Mouse (Mus musculus): ENCODE measurements around the gene Abca7. TPM values are rescaled to one million over a fixed set of nuclear protein-coding genes. Genes with fewer than 3 reads are reported as not detected.

The Abca7 gene
- polyA plus RNA-seq, 1 experiment from 2014 or later = 4.1 TPM

DNA sequence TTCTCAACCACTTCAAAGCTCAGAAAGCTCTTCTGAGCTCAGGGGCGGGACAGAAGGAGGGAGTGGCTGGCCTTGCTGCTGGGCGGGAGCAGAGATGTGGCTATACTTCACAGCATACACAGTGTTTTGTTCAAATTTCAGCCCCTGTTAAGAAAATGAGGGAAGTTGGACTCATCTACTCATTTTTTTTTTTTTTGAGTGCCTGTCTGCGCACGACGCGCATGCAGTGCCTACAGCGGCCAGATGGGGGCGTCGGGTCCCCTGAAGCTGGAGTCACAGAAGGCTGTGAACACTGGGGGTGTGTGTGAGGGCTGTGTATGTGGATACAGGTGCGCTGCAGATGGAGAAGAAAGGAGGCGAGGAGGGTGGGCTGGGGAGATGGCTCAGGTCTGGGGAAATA lies 9.3 kb upstream of the Abca7 start:
- H3K27ac ChIP-seq (ENCODE audit: low read length) = no peak overlapping the region
- peaks cover 33% of the 10 kb centered on the region for H3K4me1 ChIP-seq (ENCODE audit: control insufficient read depth, insufficient read depth, low read length)
- no peaks in the 10 kb centered on the region for H3K36me3 ChIP-seq (ENCODE audit: control insufficient read depth, insufficient read depth, low read length)
- WGBS = 4% methylated on average over 11 of the region's 11 CpGs
- ATAC-seq = no peak
- H3K4me3 ChIP-seq (ENCODE audit: low read depth, low read length) = 0 out of 2 replicates have a peak overlapping the region, but pooled peaks have one; percentile 8
- peak overlapping the region; percentile 24 for H3K4me2 ChIP-seq (ENCODE audit: low read length)
- H3K27me3 ChIP-seq (ENCODE audit: control insufficient read depth, insufficient read depth, low read depth, low read length) = peaks cover 29% of the 10 kb centered on the region
- H3K9me3 ChIP-seq (replicated peaks; ENCODE audit: control insufficient read depth, low read length, poor library complexity, severe bottlenecking) = 0 out of 2 replicates have a peak, but pooled peaks cover 2% of the 10 kb centered on the region
- no peak overlapping the region for H3K9ac ChIP-seq (ENCODE audit: low read depth, low read length)

DNA sequence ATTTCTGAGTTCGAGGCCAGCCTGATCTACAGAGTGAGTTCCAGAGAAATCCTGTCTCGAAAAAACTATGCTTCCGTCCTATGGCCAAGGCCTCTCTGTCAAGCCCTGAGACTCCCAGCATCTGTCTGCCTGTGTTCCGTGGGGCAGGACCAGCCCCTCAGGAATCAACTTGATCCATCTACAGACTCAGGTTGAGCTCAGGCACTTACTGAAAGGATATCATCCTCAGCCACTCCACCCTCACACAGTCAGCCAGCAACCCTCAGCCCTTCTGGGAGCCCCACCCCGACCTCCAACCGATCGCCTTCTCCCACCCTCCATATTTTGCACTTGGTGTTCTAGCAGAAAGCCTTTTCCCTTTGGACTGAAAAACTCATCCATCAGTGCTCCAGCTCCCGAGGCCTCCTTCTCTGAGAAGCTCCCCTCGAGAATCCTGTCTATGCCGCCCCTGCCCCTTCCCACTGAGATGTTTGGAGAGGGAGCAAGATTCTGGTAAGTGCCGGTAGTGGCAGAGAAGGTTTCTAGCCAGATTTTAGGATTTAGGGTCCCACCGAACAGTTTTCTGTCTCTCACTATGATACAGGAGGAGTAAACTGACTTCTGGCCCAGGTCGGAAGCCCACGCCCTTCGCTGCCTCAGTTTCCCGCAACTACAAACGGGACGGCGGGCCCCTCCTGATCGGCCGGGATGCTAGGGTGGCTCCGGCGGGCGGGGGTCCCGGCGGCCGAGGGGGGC lies 8.4 kb upstream of the Abca7 start:
- H3K27ac ChIP-seq (ENCODE audit: low read length) = no peak overlapping the region
- WGBS = 12% methylated on average over 27 of the region's 27 CpGs

DNA sequence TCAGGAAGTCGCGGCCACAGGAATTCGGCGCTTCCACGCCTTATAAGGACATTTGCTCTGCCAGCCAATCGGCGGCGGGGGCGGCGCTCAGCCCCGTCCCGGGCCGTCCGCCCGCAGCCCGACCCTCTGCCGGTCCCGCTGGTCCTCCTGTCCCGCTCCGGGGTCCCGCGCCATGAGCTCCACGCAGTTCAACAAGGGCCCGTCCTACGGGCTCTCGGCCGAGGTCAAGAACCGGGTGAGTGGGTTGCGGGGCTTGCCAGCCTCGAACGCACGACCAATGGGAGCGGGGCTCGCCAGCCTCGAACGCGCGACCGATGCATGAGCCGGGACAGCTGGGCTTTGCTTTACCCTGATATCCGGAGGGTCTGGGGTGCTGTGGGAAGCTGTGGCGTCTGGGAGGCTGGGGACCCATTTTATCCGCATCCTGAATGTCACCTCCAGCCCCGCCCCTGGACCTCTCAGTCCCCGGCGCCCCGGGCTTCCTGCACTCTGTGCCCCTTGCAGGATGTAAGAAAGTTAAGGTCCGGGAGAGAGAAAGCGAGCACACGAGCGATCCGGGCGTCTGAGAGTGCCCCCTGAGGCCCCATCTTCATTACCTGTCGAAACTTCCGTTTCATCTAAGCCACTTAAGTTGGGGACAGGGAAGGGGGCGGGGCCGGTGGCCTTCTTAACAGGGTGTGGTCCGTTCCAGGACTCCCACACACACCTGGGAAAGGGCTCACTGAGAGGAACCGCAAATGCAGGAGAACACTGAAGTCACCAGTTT lies 7.6 kb upstream of the Abca7 start, which contains the start of gene Cnn2:
TSS of gene Cnn2 (plus strand) at position 79 of the 766 bp plus-strand sequence.
- Histone ChIP-seq H3K27ac (ENCODE audit: low read length) (no peak within 1 kb of the TSS), H3K4me3 (ENCODE audit: low read depth, low read length) (peak within 1 kb of the TSS; percentile 43), H3K9ac (ENCODE audit: low read depth, low read length) (peak within 1 kb of the TSS; percentile 62), H3K36me3 (ENCODE audit: control insufficient read depth, insufficient read depth, low read length) (no peaks in the 10 kb centered on the region), H3K4me1 (ENCODE audit: control insufficient read depth, insufficient read depth, low read length) (peaks cover 18% of the 10 kb centered on the region), H3K9me3 (replicated peaks; ENCODE audit: control insufficient read depth, low read length, poor library complexity, severe bottlenecking) (0 out of 2 replicates have a peak, but pooled peaks cover 2% of the 10 kb centered on the region), H3K4me2 (ENCODE audit: low read length) (peak within 1 kb of the TSS; percentile 65), H3K27me3 (ENCODE audit: control insufficient read depth, insufficient read depth, low read depth, low read length) (peaks cover 29% of the 10 kb centered on the region)
- 1% methylated on average over 59 of the region's 59 CpGs for WGBS
- no peak for ATAC-seq

More for the DNA sequence above, 8.4 kb upstream of the Abca7 start:
- Histone ChIP-seq H3K4me3 (ENCODE audit: low read depth, low read length) (peak overlapping the region; percentile 43), H3K9ac (ENCODE audit: low read depth, low read length) (peak overlapping the region; percentile 62), H3K27me3 (ENCODE audit: control insufficient read depth, insufficient read depth, low read depth, low read length) (peaks cover 29% of the 10 kb centered on the region), H3K36me3 (ENCODE audit: control insufficient read depth, insufficient read depth, low read length) (no peaks in the 10 kb centered on the region), H3K4me2 (ENCODE audit: low read length) (peak overlapping the region; percentile 65), H3K9me3 (replicated peaks; ENCODE audit: control insufficient read depth, low read length, poor library complexity, severe bottlenecking) (0 out of 2 replicates have a peak, but pooled peaks cover 2% of the 10 kb centered on the region), H3K4me1 (ENCODE audit: control insufficient read depth, insufficient read depth, low read length) (peaks cover 24% of the 10 kb centered on the region)
- no peak for ATAC-seq

DNA sequence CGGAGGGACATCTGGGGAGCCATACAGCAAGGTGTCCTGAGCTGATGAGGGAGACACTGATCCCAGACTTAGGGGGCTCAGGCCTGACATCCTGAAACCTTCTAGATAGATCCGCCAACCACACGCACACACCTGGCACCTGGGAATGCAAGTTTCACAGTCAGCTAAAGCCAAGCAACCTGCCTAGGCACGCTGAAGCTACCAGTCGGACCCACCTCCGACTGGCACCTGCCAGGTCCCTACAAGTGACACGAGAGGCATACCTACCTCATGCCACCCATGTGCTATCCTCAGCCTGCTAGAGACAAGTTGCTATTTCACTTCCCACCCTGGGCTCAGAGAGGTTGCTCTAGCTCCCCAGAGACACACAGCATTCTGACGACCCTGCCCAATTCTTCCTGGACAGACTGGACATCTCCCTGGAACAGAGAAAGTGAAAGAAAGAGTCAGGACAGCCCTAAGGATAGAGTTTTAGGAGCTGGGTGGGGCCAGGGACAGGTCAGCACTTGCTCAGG lies 7.0 kb upstream of the Abca7 start:
- Histone ChIP-seq H3K4me2 (ENCODE audit: low read length) (peak overlapping the region; percentile 65), H3K36me3 (ENCODE audit: control insufficient read depth, insufficient read depth, low read length) (no peaks in the 10 kb centered on the region), H3K4me1 (ENCODE audit: control insufficient read depth, insufficient read depth, low read length) (peaks cover 18% of the 10 kb centered on the region), H3K27me3 (ENCODE audit: control insufficient read depth, insufficient read depth, low read depth, low read length) (peaks cover 29% of the 10 kb centered on the region), H3K9ac (ENCODE audit: low read depth, low read length) (no peak overlapping the region), H3K9me3 (replicated peaks; ENCODE audit: control insufficient read depth, low read length, poor library complexity, severe bottlenecking) (0 out of 2 replicates have a peak, but pooled peaks cover 2% of the 10 kb centered on the region), H3K27ac (ENCODE audit: low read length) (no peak overlapping the region), H3K4me3 (ENCODE audit: low read depth, low read length) (peak overlapping the region; percentile 43; the same call in 1 of the 2 replicates)
- no peak for ATAC-seq
- WGBS = 28% methylated on average over 8 of the region's 8 CpGs

DNA sequence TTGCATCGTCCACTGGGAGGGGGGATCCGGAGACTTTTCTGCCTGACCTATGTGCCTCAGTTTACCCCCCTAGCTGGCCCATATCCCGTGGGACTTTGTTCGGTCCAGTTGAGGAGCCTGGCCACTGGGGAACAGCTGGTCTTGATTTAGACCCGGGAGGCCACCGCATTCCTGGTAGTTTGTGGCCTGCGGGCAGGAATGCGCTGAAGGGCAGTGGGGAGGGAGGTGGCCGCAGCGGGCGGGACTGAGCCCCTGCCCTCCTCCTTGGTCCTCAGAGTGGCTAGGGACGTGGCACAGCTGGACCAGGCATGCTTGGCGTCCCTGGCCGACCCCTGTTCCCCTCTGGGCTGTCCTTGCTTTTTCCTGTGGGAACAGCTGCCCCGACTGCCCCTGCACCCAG lies 6.4 kb upstream of the Abca7 start:
- Histone ChIP-seq H3K4me2 (ENCODE audit: low read length) (no peak overlapping the region), H3K9me3 (replicated peaks; ENCODE audit: control insufficient read depth, low read length, poor library complexity, severe bottlenecking) (0 out of 2 replicates have a peak, but pooled peaks cover 2% of the 10 kb centered on the region), H3K27me3 (ENCODE audit: control insufficient read depth, insufficient read depth, low read depth, low read length) (peaks cover 29% of the 10 kb centered on the region), H3K36me3 (ENCODE audit: control insufficient read depth, insufficient read depth, low read length) (no peaks in the 10 kb centered on the region), H3K4me3 (ENCODE audit: low read depth, low read length) (no peak overlapping the region), H3K9ac (ENCODE audit: low read depth, low read length) (no peak overlapping the region), H3K4me1 (ENCODE audit: control insufficient read depth, insufficient read depth, low read length) (peaks cover 18% of the 10 kb centered on the region), H3K27ac (ENCODE audit: low read length) (no peak overlapping the region)
- no peak for ATAC-seq
- 14% methylated on average over 15 of the region's 15 CpGs for WGBS

DNA sequence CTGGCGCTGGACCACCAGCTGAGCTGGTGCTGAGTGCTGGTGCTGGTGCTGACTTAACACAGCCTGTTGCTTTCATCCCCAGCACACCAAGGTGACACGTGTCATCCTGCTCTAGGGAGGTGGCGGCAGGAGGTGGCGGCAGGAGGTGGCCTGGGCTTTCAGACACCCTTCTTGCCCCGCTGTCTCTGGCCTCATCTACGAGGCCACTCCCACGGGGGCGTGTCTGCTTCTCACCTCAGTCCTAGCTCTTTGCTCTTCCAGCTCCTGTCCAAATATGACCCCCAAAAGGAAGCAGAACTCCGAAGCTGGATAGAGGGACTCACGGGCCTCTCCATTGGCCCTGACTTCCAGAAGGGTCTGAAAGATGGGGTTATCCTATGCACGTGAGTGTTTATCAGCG lies 5.2 kb upstream of the Abca7 start:
- peaks cover 17% of the 10 kb centered on the region for H3K4me1 ChIP-seq (ENCODE audit: control insufficient read depth, insufficient read depth, low read length)
- peaks cover 29% of the 10 kb centered on the region for H3K27me3 ChIP-seq (ENCODE audit: control insufficient read depth, insufficient read depth, low read depth, low read length)
- H3K9ac ChIP-seq (ENCODE audit: low read depth, low read length) = no peak overlapping the region
- H3K4me2 ChIP-seq (ENCODE audit: low read length) = no peak overlapping the region
- no peak overlapping the region for H3K4me3 ChIP-seq (ENCODE audit: low read depth, low read length)
- WGBS = 52% methylated on average over 12 of the region's 12 CpGs
- no peak for ATAC-seq
- no peaks in the 10 kb centered on the region for H3K36me3 ChIP-seq (ENCODE audit: control insufficient read depth, insufficient read depth, low read length)
- H3K9me3 ChIP-seq (replicated peaks; ENCODE audit: control insufficient read depth, low read length, poor library complexity, severe bottlenecking) = 0 out of 2 replicates have a peak, but pooled peaks cover 2% of the 10 kb centered on the region
- no peak overlapping the region for H3K27ac ChIP-seq (ENCODE audit: low read length)

DNA sequence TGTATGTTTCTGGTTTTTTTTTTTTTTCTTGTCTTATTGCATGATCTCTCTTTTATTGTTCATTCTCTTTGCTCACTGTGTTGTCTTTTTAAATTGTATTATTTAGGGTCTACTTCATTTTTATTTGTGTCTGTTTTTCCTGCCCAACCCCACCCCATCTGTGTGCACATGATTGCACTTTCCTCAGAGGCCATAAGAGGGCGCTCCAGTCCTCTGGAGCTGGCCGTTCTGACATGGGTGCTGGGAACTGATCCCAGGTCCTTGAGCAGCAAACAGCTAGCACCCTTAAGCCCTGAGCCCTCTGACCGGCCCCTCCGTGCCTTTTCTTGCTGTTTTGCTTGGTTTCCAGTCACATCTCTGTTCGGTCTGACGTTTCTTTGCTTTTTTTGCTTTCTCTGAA lies 4.7 kb upstream of the Abca7 start:
- 86% methylated on average over 6 of the region's 6 CpGs for WGBS
- Histone ChIP-seq H3K27ac (ENCODE audit: low read length) (no peak overlapping the region), H3K9ac (ENCODE audit: low read depth, low read length) (no peak overlapping the region), H3K27me3 (ENCODE audit: control insufficient read depth, insufficient read depth, low read depth, low read length) (peaks cover 29% of the 10 kb centered on the region), H3K4me2 (ENCODE audit: low read length) (no peak overlapping the region), H3K4me1 (ENCODE audit: control insufficient read depth, insufficient read depth, low read length) (peaks cover 12% of the 10 kb centered on the region), H3K36me3 (ENCODE audit: control insufficient read depth, insufficient read depth, low read length) (no peaks in the 10 kb centered on the region), H3K4me3 (ENCODE audit: low read depth, low read length) (no peak overlapping the region), H3K9me3 (replicated peaks; ENCODE audit: control insufficient read depth, low read length, poor library complexity, severe bottlenecking) (0 out of 2 replicates have a peak, but pooled peaks cover 2% of the 10 kb centered on the region)
- ATAC-seq = no peak

DNA sequence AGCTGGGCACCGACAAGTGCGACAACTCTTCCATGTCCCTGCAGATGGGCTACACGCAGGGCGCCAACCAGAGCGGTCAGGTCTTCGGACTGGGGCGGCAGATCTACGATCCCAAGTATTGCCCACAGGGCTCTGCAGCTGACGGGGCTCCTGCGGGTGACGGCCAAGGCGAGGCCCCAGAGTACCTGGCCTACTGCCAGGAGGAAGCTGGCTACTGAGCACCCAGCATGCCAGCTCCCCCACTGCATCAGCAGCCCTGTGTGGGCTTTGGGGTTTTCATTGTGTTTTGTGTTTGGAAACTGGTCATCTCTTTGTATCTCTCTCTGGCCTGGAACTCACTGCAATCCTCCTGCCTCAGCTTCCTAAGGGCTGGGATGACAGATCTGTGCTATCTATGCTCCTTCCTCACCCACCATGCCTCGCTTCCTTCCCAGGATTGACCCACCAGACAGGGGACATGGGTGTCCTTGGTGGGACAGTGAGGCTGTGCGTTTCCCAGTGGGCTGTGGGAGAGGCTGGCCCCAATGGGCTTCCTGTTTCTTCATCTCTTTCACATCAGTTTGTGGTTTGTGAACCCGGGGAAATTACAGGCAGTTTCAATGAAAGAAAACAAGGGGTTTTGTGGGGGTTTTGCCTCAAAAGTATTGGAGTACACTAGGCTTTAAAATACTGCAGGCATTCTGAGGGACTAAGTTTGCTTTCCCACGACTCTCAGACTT lies 1.7 kb upstream of the Abca7 start:
- no peak overlapping the region for H3K4me2 ChIP-seq (ENCODE audit: low read length)
- peaks cover 11% of the 10 kb centered on the region for H3K27me3 ChIP-seq (ENCODE audit: control insufficient read depth, insufficient read depth, low read depth, low read length)
- ATAC-seq = no peak
- H3K9me3 ChIP-seq (replicated peaks; ENCODE audit: control insufficient read depth, low read length, poor library complexity, severe bottlenecking) = 0 out of 2 replicates have a peak, but pooled peaks cover 2% of the 10 kb centered on the region
- WGBS = 81% methylated on average over 16 of the region's 16 CpGs
- H3K27ac ChIP-seq (ENCODE audit: low read length) = no peak overlapping the region
- no peak overlapping the region for H3K9ac ChIP-seq (ENCODE audit: low read depth, low read length)
- H3K4me1 ChIP-seq (ENCODE audit: control insufficient read depth, insufficient read depth, low read length) = peaks cover 6% of the 10 kb centered on the region
- H3K4me3 ChIP-seq (ENCODE audit: low read depth, low read length) = no peak overlapping the region
- no peaks in the 10 kb centered on the region for H3K36me3 ChIP-seq (ENCODE audit: control insufficient read depth, insufficient read depth, low read length)

All from midbrain, embryonic 16.5 days (tissue).